Mouse (Mus musculus): ENCODE measurements around the gene Hspa1l.

- TF ChIP-seq GATA1 (IDR thresholded peaks at IDR 0.05; ENCODE audit: low read length) (no peak), TAL1 (IDR thresholded peaks at IDR 0.05; ENCODE audit: low read length) (no peak)
Measured at GRCm38 (mm10) chr17:35018171-35018570, 45.7 kb downstream of the Hspa1l start.

All from erythroblast, embryonic 14.5 days (primary cell).